Comparison of ENCODE assay signal across 1 mouse cellular context in the genomic region with DNA sequence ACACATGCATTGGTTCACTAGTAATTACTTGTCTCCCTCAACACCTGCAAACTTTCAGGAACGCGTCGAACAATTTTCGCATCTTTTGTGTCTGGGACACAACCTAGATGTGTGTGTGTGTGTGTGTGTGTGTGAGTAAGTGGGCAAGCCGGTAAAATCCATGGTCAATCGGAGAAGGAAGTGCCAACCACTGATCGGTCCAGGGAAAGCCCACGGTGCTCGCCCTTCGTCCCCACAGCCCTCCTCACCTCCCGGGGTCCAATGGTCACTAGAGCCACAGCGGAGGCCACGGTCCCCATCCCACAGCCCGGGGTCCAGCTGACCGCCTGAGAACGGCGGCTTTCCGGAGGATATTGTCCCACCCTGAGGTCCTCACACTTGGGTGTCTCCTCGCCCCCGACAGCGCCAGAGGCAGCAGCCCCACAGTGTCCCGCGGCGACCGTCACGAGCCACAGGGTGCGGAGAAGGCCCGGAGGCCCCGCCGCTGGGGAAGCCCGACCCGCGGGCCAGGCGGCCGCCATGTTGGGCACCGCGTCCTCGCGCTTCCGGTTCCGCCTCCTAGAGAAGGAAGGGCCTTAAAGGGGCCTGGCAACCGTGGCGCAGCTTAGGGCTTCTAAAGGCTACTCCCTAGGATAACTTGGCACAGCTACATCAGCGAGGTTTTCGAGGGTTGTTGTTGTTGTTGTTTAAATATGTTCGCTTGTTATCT.
TF ChIP-seq lines count a peak whose summit lies in the region.

A gene (minus strand): TSS at position 591 of the 709 bp plus-strand sequence.

TF ChIP-seq in MEL, 35 proteins besides CTCF, POLR2A, EP300 and RAD21 (continued from another document):
- TF ChIP-seq ZMIZ1 (IDR thresholded peaks at IDR 0.05; ENCODE audit: low read depth, low read length) (peak; percentile 64; the same call in 1 of the 2 replicates), POLR2AphosphoS5 (IDR thresholded peaks at IDR 0.05; ENCODE audit: borderline replicate concordance, low read depth, low read length) (no peak), CHD1 (IDR thresholded peaks at IDR 0.05; ENCODE audit: low read depth, low read length) (no peak), MAFK (IDR thresholded peaks at IDR 0.05; ENCODE audit: borderline replicate concordance, low read depth, low read length) (no peak), GABPA (IDR thresholded peaks at IDR 0.05; ENCODE audit: low read depth, low read length) (no peak), ZKSCAN1 (IDR thresholded peaks at IDR 0.05; ENCODE audit: low read depth, low read length) (no peak), UBTF (IDR thresholded peaks at IDR 0.05; ENCODE audit: borderline replicate concordance, insufficient read depth, low read depth, low read length) (no peak), HCFC1 (IDR thresholded peaks at IDR 0.05; ENCODE audit: low read depth, low read length) (peak; percentile 84), TBP (IDR thresholded peaks at IDR 0.05; ENCODE audit: low read depth, low read length) (peak; percentile 84), MYB (IDR thresholded peaks at IDR 0.05; ENCODE audit: low read depth, low read length) (no peak), SIN3A (IDR thresholded peaks at IDR 0.05; ENCODE audit: low read length) (peak; percentile 90), USF1 (IDR thresholded peaks at IDR 0.05; ENCODE audit: low read depth, low read length) (no peak), SMC3 (IDR thresholded peaks at IDR 0.05; ENCODE audit: low read depth, low read length) (no peak), NELFE (IDR thresholded peaks at IDR 0.05; ENCODE audit: low read depth, low read length) (peak; percentile 87), CHD2 (IDR thresholded peaks at IDR 0.05; ENCODE audit: low read length) (no peak)
